Mouse (Mus musculus) kidney, postnatal 14 days (tissue): ENCODE results near the gene Npcd.
"Not testable (repeated sequence)": the region's sequence is repeated elsewhere in the genome, so short reads cannot be mapped to it uniquely, and the experiment has no call there.

Experiments
- DNase-seq: peaks from one replicate; pipeline ENCODE4 v3.0.0; 2022; ENCODE audit warnings: mixed read lengths

The Npcd gene

GRCm38 (mm10) chr15:79829431-79829830 lies 4.6 kb downstream of the Npcd start:
- no peak for DNase-seq

DNA sequence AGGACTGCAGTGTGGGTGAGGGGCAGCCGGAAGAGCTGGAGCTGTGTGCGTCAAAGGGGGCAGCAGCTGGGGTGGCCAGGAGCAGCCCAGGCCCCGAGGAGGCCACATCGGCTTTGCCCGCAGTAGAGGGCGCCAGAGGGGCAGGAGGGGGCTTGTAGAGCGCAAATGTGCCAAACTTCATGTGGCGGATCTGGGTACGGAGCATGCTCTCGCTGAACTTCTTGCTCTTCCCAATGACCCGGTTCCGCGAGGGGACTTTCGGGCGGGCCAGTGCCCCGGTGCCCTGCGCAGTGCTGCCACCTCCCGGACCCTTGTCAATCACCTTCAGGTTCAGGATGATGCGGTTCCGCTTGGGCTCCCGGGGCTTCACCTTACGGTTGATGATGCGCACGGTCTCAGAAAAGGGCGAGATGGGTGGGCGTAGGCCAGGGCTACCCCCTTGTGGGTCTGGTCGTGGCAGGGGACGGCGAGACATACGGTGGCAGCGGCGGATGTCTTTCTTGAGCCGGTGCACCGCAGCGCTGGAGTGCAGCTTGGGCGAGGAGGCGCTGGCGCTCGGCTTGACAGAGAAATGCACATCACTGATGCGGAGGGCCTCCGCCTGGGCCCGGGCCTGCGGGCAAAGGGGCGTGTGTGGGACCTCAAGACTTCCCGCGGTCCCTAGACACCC lies 5.5 kb downstream of the Npcd start:
- peak; percentile 39 for DNase-seq

GRCm38 (mm10) chr15:79827778-79828210 lies 6.2 kb downstream of the Npcd start:
- no peak for DNase-seq

DNA sequence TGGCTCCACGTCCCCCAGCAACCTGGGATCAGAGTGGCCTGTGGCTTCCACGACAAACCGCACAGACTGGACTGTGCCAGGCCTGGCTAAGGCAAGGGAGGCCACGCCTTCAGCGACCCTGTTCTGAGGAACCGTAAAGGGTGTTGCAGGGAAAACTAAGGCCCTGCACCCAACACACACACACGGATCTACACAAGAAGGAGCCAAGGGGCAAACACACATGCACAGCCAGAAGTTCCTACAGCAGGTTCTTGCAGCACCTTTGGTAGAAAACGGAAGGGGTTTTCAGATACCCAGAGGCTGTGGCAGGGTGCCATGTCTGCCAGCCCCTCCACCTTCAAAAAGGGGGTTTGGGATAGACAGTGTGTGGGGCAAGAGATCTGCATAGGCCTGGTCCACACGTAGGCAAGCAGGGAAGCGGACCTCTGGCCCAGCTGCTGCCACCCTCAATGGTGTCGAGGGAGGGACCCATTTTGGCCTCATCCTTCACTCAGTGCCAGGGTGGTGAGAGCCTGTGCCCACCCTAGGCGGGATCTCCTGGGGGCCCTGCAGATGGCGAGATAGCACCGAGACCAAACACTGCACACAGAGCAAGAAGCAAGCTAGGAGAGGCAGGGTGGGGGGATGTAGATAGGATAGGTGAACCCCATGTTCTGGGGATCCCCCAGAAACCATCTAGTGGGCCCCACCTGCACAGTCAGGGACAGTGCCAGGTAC lies 6.8 kb downstream of the Npcd start:
- DNase-seq = no peak

DNA sequence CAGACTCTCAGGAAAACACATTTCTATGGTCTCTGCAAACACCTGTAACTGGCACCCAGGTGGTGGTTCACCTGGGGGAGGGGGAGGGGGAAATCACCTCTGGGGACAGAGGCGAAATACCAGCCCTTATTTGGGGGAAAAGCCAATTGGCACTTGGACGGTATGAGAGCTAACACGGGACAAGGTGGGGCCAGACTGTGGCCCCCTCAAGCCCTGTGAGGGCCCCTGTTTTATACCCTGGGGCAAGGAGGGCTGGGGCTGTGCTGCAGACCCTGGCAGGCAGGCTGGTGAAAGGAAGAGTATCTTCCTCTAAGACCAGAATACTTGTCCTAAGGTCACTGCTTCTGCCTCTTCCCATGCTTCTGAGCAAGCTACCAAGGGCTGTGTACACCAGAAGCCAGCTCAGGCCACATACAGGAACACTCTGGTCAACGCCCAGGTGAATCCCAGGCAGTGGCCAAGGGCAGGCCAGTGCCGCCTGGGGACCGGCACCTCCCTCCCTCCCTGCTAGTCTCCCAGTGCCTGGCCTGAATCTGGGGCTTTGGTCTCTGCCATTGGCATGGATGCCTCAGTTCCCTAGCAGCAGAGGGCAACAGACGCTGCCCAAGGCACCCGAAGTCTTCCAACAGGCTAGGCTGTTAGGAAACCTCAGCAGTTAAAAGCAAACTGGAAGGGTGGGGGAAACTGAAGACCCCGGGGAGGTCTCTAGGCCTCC lies 7.7 kb downstream of the Npcd start:
- no peak for DNase-seq

DNA sequence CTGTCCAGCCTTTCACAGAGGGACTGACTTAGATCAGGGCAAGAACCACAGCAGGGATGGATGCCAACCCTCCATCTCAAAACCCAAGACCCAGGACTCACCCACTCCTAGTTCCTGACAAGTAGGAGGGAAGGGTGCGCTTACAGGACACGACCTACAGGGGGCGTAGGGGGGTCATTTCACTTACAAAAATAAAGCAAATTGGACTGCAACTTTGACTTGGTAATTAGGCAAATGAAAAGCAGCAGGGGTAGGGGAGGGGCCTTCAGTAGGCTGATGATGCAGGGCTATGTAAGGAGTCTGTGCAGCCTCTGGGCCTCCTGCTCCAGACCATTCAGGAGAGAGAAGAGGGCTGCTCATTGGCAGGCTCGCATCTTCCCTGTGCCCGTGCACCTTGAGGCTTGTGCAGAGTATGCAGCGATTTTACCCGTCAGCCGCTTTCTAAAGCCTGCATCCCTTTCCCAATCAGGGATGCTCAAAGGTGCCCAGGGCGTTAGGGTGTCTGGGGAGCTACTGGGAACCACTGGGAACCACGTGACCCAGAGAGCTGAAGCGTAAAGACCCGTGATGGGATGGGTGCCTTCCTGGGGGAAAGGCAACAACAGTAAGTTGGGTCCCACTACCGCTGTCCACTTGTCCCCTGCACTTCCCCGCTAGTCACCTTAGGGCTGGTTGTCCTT lies 8.8 kb downstream of the Npcd start:
- no peak for DNase-seq

DNA sequence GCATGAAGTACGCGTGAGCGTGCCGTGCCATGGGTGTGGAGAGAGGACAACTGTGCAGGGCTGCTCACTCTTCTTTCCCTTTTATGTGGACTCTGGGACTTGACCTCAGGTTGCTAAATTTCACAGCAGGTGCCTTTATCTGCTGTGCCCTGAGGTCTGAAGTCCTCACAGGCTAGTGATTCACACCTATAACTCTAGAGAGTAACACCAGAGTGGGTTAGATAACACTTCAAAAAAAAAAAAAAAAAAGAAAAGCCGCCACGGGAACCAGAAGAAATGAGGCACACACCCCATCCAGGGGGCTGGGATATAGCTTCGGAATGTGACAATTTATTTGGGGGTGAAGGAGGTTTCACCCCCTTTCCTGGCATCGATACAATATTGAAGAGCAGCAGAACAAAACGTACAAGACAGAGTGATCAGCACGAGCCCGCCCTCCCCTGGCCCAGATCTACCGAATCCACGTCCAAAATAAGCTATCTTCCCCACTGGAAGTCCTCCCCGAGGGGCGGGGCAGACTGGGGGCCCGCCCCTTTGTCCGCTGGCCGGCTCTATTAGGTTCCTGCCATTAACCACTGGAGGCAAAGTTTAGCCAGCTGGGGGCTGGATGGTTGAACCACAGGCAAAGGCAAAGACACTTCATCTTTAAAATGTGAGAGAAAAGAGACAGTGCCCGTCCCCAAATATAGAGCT lies 10.3 kb downstream of the Npcd start:
- DNase-seq = peak; percentile 78

- DNase-seq = no peak
These were observed 11.5 kb downstream of the Npcd start for GRCm38 (mm10) chr15:79822265-79823199.

GRCm38 (mm10) chr15:79818325-79818724 lies 15.7 kb downstream of the Npcd start:
- DNase-seq = no peak

DNA sequence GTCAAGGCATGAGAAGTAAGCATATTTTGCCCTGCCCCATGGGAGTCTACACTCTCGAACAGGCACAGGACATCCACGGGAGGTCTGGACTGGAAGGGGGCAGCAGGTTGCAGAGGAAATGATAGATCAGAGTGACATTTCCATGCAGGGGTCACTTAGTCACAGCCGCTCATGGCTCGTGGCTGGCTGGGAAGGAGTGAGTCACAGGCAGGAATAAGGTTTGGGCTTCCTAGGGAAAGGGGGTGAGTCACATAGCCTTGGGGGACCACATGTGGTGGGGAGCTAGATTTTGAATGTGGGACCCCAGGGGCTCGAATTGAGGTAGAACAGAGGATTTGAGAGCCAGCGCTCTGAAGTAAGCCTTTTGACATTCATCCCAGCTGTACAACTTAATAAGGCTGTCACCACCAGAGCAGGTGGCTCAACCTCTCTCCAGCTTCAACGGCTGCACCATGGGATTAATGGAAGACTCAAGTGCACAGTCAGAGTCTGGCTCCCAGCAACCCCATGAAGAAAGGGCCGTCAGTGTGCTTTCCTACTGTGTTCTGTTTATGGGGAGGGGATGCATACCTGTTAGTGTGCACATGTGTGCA lies 20.3 kb downstream of the Npcd start:
- DNase-seq = no peak

DNA sequence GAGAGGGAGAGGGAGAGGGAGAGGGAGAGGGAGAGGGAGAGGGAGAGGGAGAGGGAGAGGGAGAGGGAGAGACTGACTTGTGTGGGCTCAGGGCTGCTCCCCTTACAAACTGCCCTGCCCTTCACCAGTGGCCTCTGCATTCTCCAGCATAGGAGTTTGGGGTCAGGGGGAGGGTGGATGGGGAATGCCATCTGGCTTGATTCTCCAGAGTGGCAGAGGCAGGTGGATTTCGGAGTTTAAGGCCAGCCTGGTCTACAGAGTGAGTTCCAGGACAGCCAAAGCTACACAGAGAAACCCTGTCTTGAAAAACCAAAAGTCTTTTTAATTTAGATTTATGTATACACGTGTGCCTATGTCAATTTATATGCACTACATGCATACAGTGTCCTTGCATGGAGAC lies 21.2 kb downstream of the Npcd start:
- not testable (repeated sequence) for DNase-seq

DNA sequence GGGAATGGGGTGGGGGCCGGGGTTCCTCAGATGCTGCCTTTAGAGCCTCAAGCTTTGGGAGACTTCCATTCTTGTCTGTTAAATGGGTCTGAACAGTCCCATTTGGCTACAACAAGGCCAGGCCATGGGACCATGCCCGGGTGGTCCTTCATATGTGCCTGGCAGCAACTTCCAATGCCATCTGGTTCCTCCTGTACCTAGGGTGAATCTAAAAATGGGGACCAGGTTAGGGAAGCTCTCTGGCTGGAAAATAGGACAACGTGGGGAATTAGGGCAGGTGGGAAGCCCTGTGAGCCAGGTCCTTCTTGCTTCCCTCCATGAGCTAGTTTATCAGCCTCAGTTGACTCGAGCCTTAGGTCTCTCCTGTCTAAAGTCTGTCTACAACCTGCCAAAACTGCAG lies 23.0 kb downstream of the Npcd start:
- no peak for DNase-seq

- DNase-seq = no peak
These were observed 24.0 kb downstream of the Npcd start for GRCm38 (mm10) chr15:79810061-79810460.

DNA sequence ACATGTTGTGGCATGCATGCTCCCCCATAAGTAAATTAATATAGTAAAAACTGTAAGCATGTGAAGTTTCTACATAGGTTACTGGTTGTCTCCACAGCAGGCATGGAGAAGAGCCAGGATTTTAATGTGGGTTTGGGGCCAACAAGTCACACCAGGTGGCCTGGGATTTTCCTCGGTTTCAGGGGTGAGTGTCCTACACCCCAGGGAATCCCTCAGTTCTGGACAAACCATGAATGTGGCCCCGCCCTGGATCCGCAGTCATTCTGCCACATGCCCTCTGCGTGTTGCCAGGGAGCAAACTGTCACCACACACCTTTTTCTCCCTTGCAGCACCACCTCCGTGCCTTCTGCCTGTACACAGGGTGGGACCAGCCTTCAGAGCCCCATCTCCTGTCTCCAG lies 25.4 kb downstream of the Npcd start:
- no peak for DNase-seq

GRCm38 (mm10) chr15:79808114-79808513 lies 25.9 kb downstream of the Npcd start:
- peak; percentile 43 for DNase-seq

DNA sequence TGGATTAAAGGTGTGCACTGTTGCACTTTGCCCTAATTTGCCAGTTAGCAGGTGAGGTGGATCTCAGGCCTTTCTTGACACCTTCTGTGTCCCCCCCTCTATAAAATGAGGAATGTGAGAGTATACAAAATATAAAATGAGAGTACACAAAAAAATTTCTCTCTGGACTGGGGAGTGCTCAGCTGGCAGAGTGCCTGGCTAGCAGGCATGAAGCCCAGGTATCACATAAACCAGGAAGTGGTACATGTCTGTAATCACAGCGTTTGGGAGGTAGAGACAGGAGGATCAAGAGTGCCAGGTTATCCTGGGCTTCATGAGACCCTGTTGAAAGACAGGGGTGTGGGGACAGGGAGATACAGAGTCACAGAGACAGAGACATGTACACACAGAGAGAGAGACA lies 27.0 kb downstream of the Npcd start:
- no peak for DNase-seq

DNA sequence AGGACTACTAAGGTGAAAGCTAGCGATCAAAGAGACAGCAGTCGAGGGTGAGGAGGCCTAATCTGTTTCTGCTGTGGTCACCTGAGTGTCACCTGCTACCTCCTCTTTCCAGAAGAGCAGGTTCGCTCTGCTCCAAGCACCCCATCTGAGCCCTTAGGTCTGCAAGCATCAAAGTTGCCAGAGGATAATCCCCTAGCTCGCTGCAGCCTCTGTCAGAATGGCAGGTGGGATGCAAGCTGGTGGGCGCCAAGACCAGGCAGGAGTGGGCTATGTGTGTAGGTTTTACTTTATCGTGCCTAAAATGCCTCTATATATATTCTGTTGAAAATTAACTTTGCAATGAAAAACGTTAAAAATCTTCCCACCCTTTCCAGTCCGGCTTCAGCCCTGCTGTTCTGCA lies 28.8 kb downstream of the Npcd start:
- no peak for DNase-seq

DNA sequence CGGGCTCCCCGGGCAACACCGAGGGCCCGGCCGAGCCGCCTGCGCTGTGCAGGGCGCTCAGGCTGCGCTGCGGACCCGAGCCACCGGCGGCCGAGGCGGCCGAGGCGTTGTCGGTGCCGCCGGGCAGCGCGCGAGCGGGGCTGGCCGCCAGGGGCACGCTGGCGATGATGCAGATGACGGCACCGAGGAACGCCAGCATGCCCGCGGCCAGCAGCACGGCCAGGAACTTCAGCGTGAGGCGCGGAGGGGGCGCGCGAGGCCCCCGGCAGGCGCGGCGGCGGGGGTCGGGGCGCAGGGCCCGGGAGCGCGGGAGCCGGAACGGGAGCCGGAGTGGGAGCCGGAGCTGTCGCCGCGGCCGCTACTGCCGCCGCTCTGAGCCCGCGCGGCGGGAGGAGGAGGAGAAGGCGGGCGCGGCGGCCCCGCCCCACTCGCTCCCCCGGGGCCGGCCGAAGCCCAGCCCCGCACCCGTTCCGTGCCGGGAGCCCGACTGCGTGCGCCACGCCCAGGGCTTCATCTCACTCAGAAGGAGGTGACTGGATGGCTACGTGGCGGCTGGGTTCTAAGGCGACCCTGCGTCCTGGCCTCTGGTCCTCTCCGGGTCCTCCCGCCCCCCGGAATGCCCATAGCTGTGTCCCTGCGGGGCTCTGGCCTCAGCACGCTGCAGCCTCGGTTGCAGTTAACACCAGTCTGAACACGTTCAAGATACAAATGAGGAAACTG lies 29.5 kb downstream of the Npcd start, which contains the start of gene Nptxr:
Nptxr (minus strand) TSS at position 415 of the 720 bp plus-strand sequence.
- peak; percentile 63 for DNase-seq

DNA sequence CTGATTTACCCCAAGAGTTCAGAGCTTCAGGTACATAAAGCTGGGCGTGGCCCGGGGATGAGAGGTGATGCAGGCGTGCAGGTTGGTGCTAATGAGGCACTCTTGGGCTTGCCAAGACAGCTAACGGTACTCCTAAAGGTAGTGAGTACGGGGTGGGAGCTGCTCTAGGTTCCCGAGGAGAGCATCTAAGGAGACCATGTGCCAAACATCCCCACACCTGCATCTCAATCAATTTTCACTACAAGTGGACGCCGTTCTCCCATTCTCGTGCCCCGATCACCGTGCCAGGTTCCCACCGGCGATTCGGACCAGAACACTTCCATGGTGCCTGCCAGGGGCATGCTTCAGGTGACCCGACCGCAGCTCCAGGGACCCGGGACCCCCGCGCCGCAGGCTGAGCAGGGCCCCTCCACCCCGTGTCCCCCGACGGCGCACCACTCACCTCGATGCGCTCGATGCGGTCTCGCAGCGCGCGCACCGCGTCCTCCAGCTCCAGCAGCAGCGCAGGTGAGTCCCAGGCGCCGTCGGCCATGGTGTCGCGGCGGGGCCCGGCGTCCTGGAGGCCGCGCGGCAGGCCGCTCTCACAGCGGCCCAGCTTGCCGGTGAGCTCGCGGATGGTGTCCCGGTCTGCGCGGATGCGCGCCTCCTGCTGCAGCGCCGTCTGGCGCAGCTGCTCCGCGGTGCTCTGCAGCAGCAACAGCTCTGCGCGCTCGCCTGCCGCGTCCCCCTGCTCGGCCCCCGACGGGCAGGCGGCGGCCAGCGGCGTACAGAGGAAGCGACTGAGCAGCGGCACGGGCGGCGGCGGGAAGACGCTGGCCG lies 30.3 kb downstream of the Npcd start:
- peak; percentile 36 for DNase-seq
